Mouse (Mus musculus) olfactory bulb, adult 2 months (tissue): ENCODE measurements around the gene Tcte1. TPM values are rescaled to one million over a fixed set of nuclear protein-coding genes. Genes with fewer than 3 reads are reported as not detected.

Experiments used
- H3K27ac ChIP-seq: fragments of 200-500 bp; 2 replicates; pipeline ENCODE4 v1.5.1; 2012; ENCODE audit warnings: low read depth, low read length; ENCODE audit not compliant: insufficient read depth
- H3K4me1 ChIP-seq: fragments of 200-500 bp; 2 replicates; pipeline ENCODE4 v1.6.1; 2012; ENCODE audit warnings: low read length; ENCODE audit not compliant: control insufficient read depth, insufficient read depth
- H3K4me3 ChIP-seq: fragments of 200-500 bp; 2 replicates; pipeline ENCODE4 v1.5.1; 2012; ENCODE audit warnings: mild to moderate bottlenecking, low read depth, low read length, moderate library complexity; ENCODE audit not compliant: insufficient read depth
- CTCF ChIP-seq: fragments of 200-500 bp; IDR thresholded peaks from 2 replicates; pipeline ENCODE4 v1.5.1; 2012; ENCODE audit warnings: low read depth, mild to moderate bottlenecking, low read length, moderate library complexity; ENCODE audit not compliant: insufficient read depth
- POLR2A ChIP-seq: fragments of 200-500 bp; IDR thresholded peaks from 2 replicates; pipeline ENCODE4 v1.6.1; 2012; ENCODE audit warnings: mild to moderate bottlenecking, low read depth, low read length, moderate library complexity; ENCODE audit not compliant: insufficient read depth
- WGBS: fragments of 180-500 bp; shearing (Covaris S2); methylation state at CpG from one replicate; pipeline ENCODE4 v1.1.7; 2018; 5-methylcytosine and 5-hydroxymethylcytosine counted together
- polyA plus RNA-seq: library from polyadenylated mRNA; stranded (reverse); fragments of >200 nt; gene quantifications from 2 replicates; pipeline ENCODE4 v1.2.4, GENCODE M21; 2012; ENCODE audit warnings: low replicate concordance; ENCODE audit not compliant: missing spikeins, insufficient read depth, insufficient read length

Gene Tcte1
- polyA plus RNA-seq, result not detected in 2 replicates

- peak within 1 kb of the TSS; percentile 10 for H3K4me3 ChIP-seq
- H3K4me1 ChIP-seq, result peaks cover 11% of the 10 kb centered on the region
- WGBS, result 2% methylated on average over 21 of the region's 21 CpGs
- H3K27ac ChIP-seq, result no peak within 1 kb of the TSS
- TF ChIP-seq POLR2A, result no peak
- TF ChIP-seq CTCF, result no peak
Observed at GRCm38 (mm10) chr17:45523263-45523662, at the start of gene Tcte1. Gene Tcte1, plus strand, starts transcription at chr17:45523434.

GRCm38 (mm10) chr17:45473667-45474066 is 49.6 kb upstream of the Tcte1 start:
- TF ChIP-seq CTCF, result no peak
- TF ChIP-seq POLR2A, result no peak
- Histone ChIP-seq H3K27ac (no peak overlapping the region), H3K4me3 (no peak overlapping the region), H3K4me1 (peaks cover 17% of the 10 kb centered on the region)
- 86% methylated on average over 6 of the region's 6 CpGs for WGBS

GRCm38 (mm10) chr17:45474146-45474545 is 49.1 kb upstream of the Tcte1 start:
- 52% methylated on average over 8 of the region's 8 CpGs for WGBS
- no peak for TF ChIP-seq CTCF
- TF ChIP-seq POLR2A, result no peak
- peaks cover 17% of the 10 kb centered on the region for H3K4me1 ChIP-seq
- peak overlapping the region; percentile 60 for H3K4me3 ChIP-seq
- peak overlapping the region; percentile 94 for H3K27ac ChIP-seq

- H3K4me1 ChIP-seq, result peaks cover 16% of the 10 kb centered on the region
- peak; percentile 60 for TF ChIP-seq POLR2A
- no peak for TF ChIP-seq CTCF
- WGBS, result 2% methylated on average over 30 of the region's 30 CpGs
- peak within 1 kb of the TSS; percentile 60 for H3K4me3 ChIP-seq
- H3K27ac ChIP-seq, result peak within 1 kb of the TSS; percentile 94
Observed at GRCm38 (mm10) chr17:45474669-45475465, 48.4 kb upstream of the Tcte1 start, which contains the start of gene Spats1. Gene Spats1, minus strand, starts transcription at chr17:45475415.

- Histone ChIP-seq H3K4me1 (peaks cover 13% of the 10 kb centered on the region), H3K27ac (no peak overlapping the region), H3K4me3 (no peak overlapping the region)
- TF ChIP-seq CTCF (peak; percentile 90), POLR2A (no peak)
- WGBS, result 20% methylated on average over 12 of the region's 12 CpGs
Observed at GRCm38 (mm10) chr17:45478234-45478825, 44.9 kb upstream of the Tcte1 start.

- Histone ChIP-seq H3K4me3 (no peak overlapping the region), H3K4me1 (no peaks in the 10 kb centered on the region), H3K27ac (no peak overlapping the region)
- TF ChIP-seq CTCF (no peak), POLR2A (no peak)
- WGBS, result 29% methylated on average over 2 of the region's 2 CpGs
Observed at GRCm38 (mm10) chr17:45480429-45480828, 42.8 kb upstream of the Tcte1 start.

GRCm38 (mm10) chr17:45485581-45485980 is 37.7 kb upstream of the Tcte1 start:
- 83% methylated on average over 7 of the region's 7 CpGs for WGBS
- peaks cover 4% of the 10 kb centered on the region for H3K4me1 ChIP-seq
- H3K4me3 ChIP-seq, result no peak overlapping the region
- H3K27ac ChIP-seq, result no peak overlapping the region
- TF ChIP-seq POLR2A, result no peak
- TF ChIP-seq CTCF, result no peak

- Histone ChIP-seq H3K27ac (no peak overlapping the region), H3K4me1 (peaks cover 4% of the 10 kb centered on the region), H3K4me3 (no peak overlapping the region; the same call in 1 of the 2 replicates)
- TF ChIP-seq CTCF (no peak), POLR2A (no peak)
- WGBS, result 17% methylated on average over 5 of the region's 5 CpGs
Observed at GRCm38 (mm10) chr17:45487216-45487615, 36.0 kb upstream of the Tcte1 start.
